Mouse (Mus musculus) thymus, adult 2 months (tissue): ENCODE data around the gene Afg1l.

Experiments
- CTCF ChIP-seq: fragments of 200-500 bp; IDR thresholded peaks from 2 replicates; pipeline ENCODE4 v1.5.1; 2012; ENCODE audit warnings: mild to moderate bottlenecking, control low read depth, low read length, moderate library complexity, borderline replicate concordance; ENCODE audit not compliant: control insufficient read depth, poor library complexity, insufficient read depth; ENCODE audit errors: extremely low read depth
- POLR2A ChIP-seq: fragments of 200-500 bp; IDR thresholded peaks from 2 replicates; pipeline ENCODE4 v1.6.1; 2012; ENCODE audit warnings: mild to moderate bottlenecking, low read length, control low read depth, moderate library complexity; ENCODE audit not compliant: control insufficient read depth, poor library complexity, insufficient read depth; ENCODE audit errors: extremely low read depth

DNA sequence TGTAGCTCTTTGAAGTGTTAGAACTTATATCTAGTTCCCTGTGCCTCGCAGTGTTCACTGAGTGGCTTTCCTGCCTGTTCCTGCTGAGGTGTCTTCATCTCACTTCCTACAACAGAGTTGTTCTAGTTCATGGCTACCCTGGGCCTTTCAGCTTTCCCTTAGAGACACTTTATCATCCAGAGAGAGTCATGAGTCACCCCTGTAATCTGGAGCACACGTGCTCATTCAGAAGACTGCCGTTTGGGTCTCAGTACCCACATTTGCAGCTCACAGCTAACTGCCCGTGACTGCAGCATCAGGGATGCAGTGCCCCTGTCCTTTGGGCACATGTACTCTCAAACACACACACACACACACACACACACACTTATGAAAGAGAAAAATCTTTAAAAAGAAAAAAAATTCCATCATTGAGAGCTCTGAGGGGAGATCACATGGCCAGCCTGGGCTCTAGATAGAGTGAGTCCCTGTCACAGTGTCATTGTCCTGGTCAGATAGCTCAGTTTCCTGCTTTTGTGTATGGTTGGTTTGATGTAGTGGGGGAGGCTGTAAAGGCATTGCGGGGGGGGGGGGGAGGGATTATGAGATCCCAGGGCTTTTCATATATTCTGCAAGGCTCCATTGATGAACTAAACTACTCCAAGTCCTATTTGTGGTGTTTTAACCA lies 43.1 kb upstream of the Afg1l start:
- no peak for TF ChIP-seq CTCF
- no peak for TF ChIP-seq POLR2A
